ENCODE assay signal across 8 mouse cellular contexts in genomic region chr14:121361319-121362114, GRCm38 (mm10). TPM values are rescaled to one million over a fixed set of nuclear protein-coding genes. Genes with fewer than 3 reads are reported as not detected.
DNase-seq lines count a peak whose midpoint lies in the region; ATAC-seq lines count a peak whose summit lies in the region.

No protein-coding gene starts in this region.

- ATAC-seq in activated CD4-positive, CD25-positive, alpha-beta regulatory T cell, adult 4 months, result peak; percentile 10
- ATAC-seq in megakaryocyte, adult 5-6 weeks (ENCODE audit: poor library complexity, severe bottlenecking), result peak; percentile 39

- DNase-seq in cerebellum, postnatal 14 days, result peak; percentile 50 to 55
- DNase-seq in cerebellum, adult 8-10 months, result no peak
- peak; percentile 69 to 75 for DNase-seq in gastrocnemius, postnatal 36 days
- peak; percentile 89 for DNase-seq in kidney, adult 9 months
- DNase-seq in thymus, postnatal 25 days, result no peak
- DNase-seq in embryo, embryonic 9.5 days (ENCODE audit: extremely low spot score), result no peak

- intact Hi-C loops in gastrocnemius, postnatal 36 days (cut with DNase I), result no loop called here

RNA-seq across cellular contexts. Expression of gene Stk24, which starts 18.3 kb away (rescaled TPM):
- polyA plus RNA-seq in activated CD4-positive, CD25-positive, alpha-beta regulatory T cell, adult 4 months (2017; shearing (Covaris generic)), result 10 to 100 TPM; 50.8 to 62.0 TPM
- 10 to 100 TPM; 26.1 to 28.9 TPM for total RNA-seq in gastrocnemius, postnatal 36 days (2021)
- total RNA-seq in megakaryocyte, adult 5-6 weeks (2015), result 143 and 146 TPM in 2 replicates
- total RNA-seq in megakaryocyte, adult 5-6 weeks (2017), result 105 and 124 TPM in 2 replicates

Comparison
In these comparisons a context has a peak if more than half of its experiments do, and no peak if none do; other contexts are left out.
1. DNase-seq: peak in cerebellum, postnatal 14 days (2 of 2), gastrocnemius, postnatal 36 days (2 of 2) and kidney, adult 9 months (single experiment); none in cerebellum, adult 8-10 months (single experiment), thymus, postnatal 25 days (single experiment) and embryo, embryonic 9.5 days (single experiment).